Mouse (Mus musculus) midbrain, postnatal 0 days (tissue): ENCODE data around the gene Plcb1. TPM values are rescaled to one million over a fixed set of nuclear protein-coding genes. Genes with fewer than 3 reads are reported as not detected.

Experiments used
- ATAC-seq: fragments of 200-750 bp; cut with Nextera tagmentation; 2 replicates; pipeline ENCODE4 v1.8.0; 2017; ENCODE audit warnings: moderate number of reproducible peaks, mild to moderate bottlenecking, moderate TSS enrichment, moderate library complexity; ENCODE audit not compliant: low FRiP score
- DNase-seq: peaks from one replicate; pipeline ENCODE4 v3.0.0-alpha.2; 2015; ENCODE audit warnings: low spot score
- H3K27ac ChIP-seq: fragments of 300-500 bp; sonication (generic); 2 replicates; pipeline ENCODE4 v1.5.1; 2014; ENCODE audit warnings: low read depth, mild to moderate bottlenecking, low read length, mixed read lengths
- H3K27me3 ChIP-seq: fragments of 300-500 bp; sonication (generic); 2 replicates; pipeline ENCODE4 v1.6.1; 2014; ENCODE audit warnings: low read length, control low read depth, mixed read lengths; ENCODE audit not compliant: insufficient read depth
- H3K36me3 ChIP-seq: fragments of 300-500 bp; sonication (generic); 2 replicates; pipeline ENCODE4 v1.6.1; 2014; ENCODE audit warnings: low read length, control low read depth, mixed read lengths; ENCODE audit not compliant: insufficient read depth
- H3K4me1 ChIP-seq: fragments of 300-500 bp; sonication (generic); 2 replicates; pipeline ENCODE4 v1.6.1; 2014; ENCODE audit warnings: mild to moderate bottlenecking, control low read depth, antibody characterized with exemption, low read length, mixed read lengths; ENCODE audit not compliant: insufficient read depth
- H3K4me2 ChIP-seq: fragments of 300-500 bp; sonication (generic); 2 replicates; pipeline ENCODE4 v1.6.1; 2014; ENCODE audit warnings: low read depth, mild to moderate bottlenecking, low read length, mixed read lengths; ENCODE audit not compliant: poor library complexity, severe bottlenecking
- H3K4me3 ChIP-seq: fragments of 300-500 bp; sonication (generic); 2 replicates; pipeline ENCODE4 v1.5.1; 2014; ENCODE audit warnings: low read depth, mild to moderate bottlenecking, low read length, moderate library complexity
- H3K9ac ChIP-seq: fragments of 300-500 bp; sonication (generic); replicated peaks from 2 replicates; pipeline ENCODE4 v1.6.1; 2014; ENCODE audit warnings: mild to moderate bottlenecking, low read length, moderate library complexity, mixed read lengths; ENCODE audit not compliant: poor library complexity, severe bottlenecking
- H3K9me3 ChIP-seq: fragments of 300-500 bp; sonication (generic); 2 replicates; pipeline ENCODE4 v1.6.1; 2016; ENCODE audit warnings: low read length, control low read depth
- CTCF ChIP-seq: IDR thresholded peaks from 2 replicates; pipeline ENCODE4 v1.5.1; 2016; ENCODE audit warnings: antibody characterized with exemption, mild to moderate bottlenecking
- WGBS: fragments of 180-500 bp; shearing (Covaris S2); extraction: QIAGEN DNeasy Blood & Tissue Kit; methylation state at CpG from one replicate; pipeline ENCODE4 v1.1.7; 2014; 5-methylcytosine and 5-hydroxymethylcytosine counted together
- polyA plus RNA-seq: library from polyadenylated mRNA; unstranded; fragments of >200 nt; fragmentation: Nextera tagmentation; extraction: Ambion mirVana; gene quantifications from 2 replicates; pipeline ENCODE4 v1.2.1, GENCODE M21; 2015
- total RNA-seq: library from RNA; depleted of rRNA; stranded (reverse); fragments of >200 nt; gene quantifications from 2 replicates; pipeline ENCODE4 v1.2.3, GENCODE M21; 2014

Plcb1 gene
- total and polyA plus RNA-seq, 2 experiments from 2014 or later: 36.1 to 59.0 TPM

- no peak for DNase-seq
- Histone ChIP-seq H3K4me2 (no peak overlapping the region), H3K9me3 (no peaks in the 10 kb centered on the region), H3K9ac (no peak overlapping the region), H3K27me3 (no peaks in the 10 kb centered on the region), H3K27ac (no peak overlapping the region), H3K4me3 (no peak overlapping the region), H3K4me1 (no peaks in the 10 kb centered on the region), H3K36me3 (no peaks in the 10 kb centered on the region)
- no peak for TF ChIP-seq CTCF
- ATAC-seq: no peak
- 93% methylated on average over 2 of the region's 2 CpGs for whole genome bisulfite sequencing
Measured at GRCm38 (mm10) chr2:135397970-135398369, 612.1 kb downstream of the Plcb1 start.

GRCm38 (mm10) chr2:135399760-135400159, 613.9 kb downstream of the Plcb1 start:
- 90% methylated on average over 6 of the region's 6 CpGs for WGBS
- H3K9me3 ChIP-seq: no peaks in the 10 kb centered on the region
- ATAC-seq: no peak

GRCm38 (mm10) chr2:135402916-135403315, 617.0 kb downstream of the Plcb1 start:
- no peak overlapping the region for H3K4me3 ChIP-seq
- DNase-seq: no peak
- 16% methylated on average over 1 of the region's 1 CpGs for WGBS
- no peak for TF ChIP-seq CTCF
- no peaks in the 10 kb centered on the region for H3K4me1 ChIP-seq
- H3K36me3 ChIP-seq: no peaks in the 10 kb centered on the region
- H3K27ac ChIP-seq: no peak overlapping the region
- ATAC-seq: no peak
- H3K9ac ChIP-seq: no peak overlapping the region
- no peaks in the 10 kb centered on the region for H3K27me3 ChIP-seq
- no peak overlapping the region for H3K4me2 ChIP-seq
- H3K9me3 ChIP-seq: no peaks in the 10 kb centered on the region

More at GRCm38 (mm10) chr2:135399760-135400159, 613.9 kb downstream of the Plcb1 start:
- no peak for DNase-seq
- Histone ChIP-seq H3K4me2 (no peak overlapping the region), H3K36me3 (no peaks in the 10 kb centered on the region), H3K27ac (no peak overlapping the region), H3K9ac (no peak overlapping the region), H3K27me3 (no peaks in the 10 kb centered on the region), H3K4me3 (no peak overlapping the region), H3K4me1 (no peaks in the 10 kb centered on the region)
- TF ChIP-seq CTCF: no peak

GRCm38 (mm10) chr2:135403344-135403743, 617.5 kb downstream of the Plcb1 start:
- ATAC-seq (no peak), DNase-seq (no peak)
- TF ChIP-seq CTCF: no peak
- Histone ChIP-seq H3K4me1 (no peaks in the 10 kb centered on the region), H3K4me3 (no peak overlapping the region), H3K27ac (no peak overlapping the region), H3K36me3 (no peaks in the 10 kb centered on the region), H3K4me2 (no peak overlapping the region), H3K9me3 (no peaks in the 10 kb centered on the region), H3K27me3 (no peaks in the 10 kb centered on the region), H3K9ac (no peak overlapping the region)
- WGBS: 71% methylated on average over 6 of the region's 6 CpGs

- no peaks in the 10 kb centered on the region for H3K4me1 ChIP-seq
- H3K36me3 ChIP-seq: no peaks in the 10 kb centered on the region
- DNase-seq (no peak), ATAC-seq (no peak)
- H3K9me3 ChIP-seq: no peaks in the 10 kb centered on the region
- WGBS: 33% methylated on average over 1 of the region's 1 CpGs
- no peaks in the 10 kb centered on the region for H3K27me3 ChIP-seq
- H3K4me3 ChIP-seq: no peak overlapping the region
- H3K4me2 ChIP-seq: no peak overlapping the region
- no peak overlapping the region for H3K9ac ChIP-seq
- TF ChIP-seq CTCF: no peak
- H3K27ac ChIP-seq: no peak overlapping the region
Measured at GRCm38 (mm10) chr2:135404095-135404494, 618.2 kb downstream of the Plcb1 start.

- Histone ChIP-seq H3K4me3 (no peak overlapping the region), H3K9me3 (no peaks in the 10 kb centered on the region), H3K4me2 (no peak overlapping the region), H3K36me3 (no peaks in the 10 kb centered on the region), H3K27me3 (no peaks in the 10 kb centered on the region), H3K27ac (no peak overlapping the region), H3K9ac (no peak overlapping the region), H3K4me1 (no peaks in the 10 kb centered on the region)
- no peak for DNase-seq
- no peak for TF ChIP-seq CTCF
- WGBS: 18% methylated on average over 5 of the region's 5 CpGs
- no peak for ATAC-seq
Measured at GRCm38 (mm10) chr2:135409418-135410097, 623.7 kb downstream of the Plcb1 start.
